Mouse (Mus musculus) thymus, adult 2 months (tissue): ENCODE results near the gene A930018P22Rik. TPM values are rescaled to one million over a fixed set of nuclear protein-coding genes. Genes with fewer than 3 reads are reported as not detected.

Experiments used
- DNase-seq: peaks from one replicate; pipeline ENCODE4 v3.0.0; 2021
- H3K27ac ChIP-seq: fragments of 200-500 bp; 2 replicates; pipeline ENCODE4 v1.5.1; 2012; ENCODE audit warnings: low read length, control low read depth; ENCODE audit not compliant: control insufficient read depth, insufficient read depth
- H3K27me3 ChIP-seq: fragments of 200-500 bp; 2 replicates; pipeline ENCODE4 v1.6.1; 2012; ENCODE audit warnings: mild to moderate bottlenecking, low read length, moderate library complexity, mixed read lengths; ENCODE audit not compliant: control insufficient read depth, insufficient read depth
- H3K36me3 ChIP-seq: fragments of 200-500 bp; 2 replicates; pipeline ENCODE4 v1.6.1; 2012; ENCODE audit warnings: mild to moderate bottlenecking, low read length, moderate library complexity; ENCODE audit not compliant: control insufficient read depth, insufficient read depth
- H3K4me1 ChIP-seq: fragments of 200-500 bp; replicated peaks from 2 replicates; pipeline ENCODE4 v1.6.1; 2012; ENCODE audit warnings: low read length; ENCODE audit not compliant: control insufficient read depth, insufficient read depth
- H3K4me3 ChIP-seq: fragments of 200-500 bp; 2 replicates; pipeline ENCODE4 v1.5.1; 2012; ENCODE audit warnings: mild to moderate bottlenecking, low read length, control low read depth, moderate library complexity; ENCODE audit not compliant: control insufficient read depth, insufficient read depth
- CTCF ChIP-seq: fragments of 200-500 bp; IDR thresholded peaks from 2 replicates; pipeline ENCODE4 v1.5.1; 2012; ENCODE audit warnings: mild to moderate bottlenecking, control low read depth, low read length, moderate library complexity, borderline replicate concordance; ENCODE audit not compliant: control insufficient read depth, poor library complexity, insufficient read depth; ENCODE audit errors: extremely low read depth
- POLR2A ChIP-seq: fragments of 200-500 bp; IDR thresholded peaks from 2 replicates; pipeline ENCODE4 v1.6.1; 2012; ENCODE audit warnings: mild to moderate bottlenecking, low read length, control low read depth, moderate library complexity; ENCODE audit not compliant: control insufficient read depth, poor library complexity, insufficient read depth; ENCODE audit errors: extremely low read depth
- WGBS: fragments of 180-500 bp; shearing (Covaris S2); methylation state at CpG from one replicate; pipeline ENCODE4 v1.1.7; 2018; 5-methylcytosine and 5-hydroxymethylcytosine counted together
- polyA plus RNA-seq: library from polyadenylated mRNA; depleted of rRNA; stranded (reverse); fragments of >200 nt; gene quantifications from 2 replicates; pipeline ENCODE4 v1.2.3, GENCODE M21; 2012; rRNA removed

The A930018P22Rik gene
- polyA plus RNA-seq, 1 experiment: not detected

GRCm38 (mm10) chr2:104173431-104173830 is 50.9 kb downstream of the A930018P22Rik start:
- TF ChIP-seq POLR2A (no peak), CTCF (no peak)
- no peak for DNase-seq
- peaks cover 7% of the 10 kb centered on the region for H3K4me1 ChIP-seq
- H3K27me3 ChIP-seq: no peaks in the 10 kb centered on the region
- 94% methylated on average over 3 of the region's 3 CpGs for WGBS
- no peak overlapping the region for H3K4me3 ChIP-seq
- no peak overlapping the region for H3K27ac ChIP-seq
- H3K36me3 ChIP-seq: no peaks in the 10 kb centered on the region

Other genes with a start within 250 kb of the A930018P22Rik start
- 8.0 and 9.6 TPM in 2 replicates for gene Lmo2, start 164.8 kb upstream of the A930018P22Rik start, polyA plus RNA-seq
- gene Fbxo3, start 95.0 kb upstream of the A930018P22Rik start, polyA plus RNA-seq: 22.2 and 24.5 TPM in 2 replicates
- gene 4931422A03Rik, start 94.4 kb upstream of the A930018P22Rik start, polyA plus RNA-seq: not detected in 2 replicates
- 0.26 TPM in 1 of 2 replicates, not detected in the other for gene Gm10912, start 56.9 kb upstream of the A930018P22Rik start, polyA plus RNA-seq
- gene Gm10799, start 54.2 kb upstream of the A930018P22Rik start, polyA plus RNA-seq: not detected in 2 replicates
- gene Cd59b, start 52.9 kb upstream of the A930018P22Rik start, polyA plus RNA-seq: 2.0 and 2.4 TPM in 2 replicates
- 3.5 and 4.5 TPM in 2 replicates for gene Cd59a, start 27.0 kb upstream of the A930018P22Rik start, polyA plus RNA-seq